Mouse (Mus musculus): ENCODE results near the gene Stx3. TPM values are rescaled to one million over a fixed set of nuclear protein-coding genes. Genes with fewer than 3 reads are reported as not detected.

The Stx3 gene
- polyA plus RNA-seq, 1 experiment from 2014 or later, result 9.8 TPM

GRCm38 (mm10) chr19:11817586-11817985, 1.6 kb downstream of the Stx3 start:
- peak; percentile 12 for DNase-seq (ENCODE audit: low spot score)
- no peaks in the 10 kb centered on the region for H3K36me3 ChIP-seq (replicated peaks)
- H3K27ac ChIP-seq (replicated peaks), result no peak overlapping the region
- peaks cover 57% of the 10 kb centered on the region for H3K27me3 ChIP-seq (replicated peaks; ENCODE audit: low read depth, poor library complexity, severe bottlenecking)
- no peaks in the 10 kb centered on the region for H3K9me3 ChIP-seq
- peak overlapping the region; percentile 77 for H3K4me3 ChIP-seq
- 6% methylated on average over 5 of the region's 5 CpGs for WGBS
- peaks cover 24% of the 10 kb centered on the region for H3K4me1 ChIP-seq

GRCm38 (mm10) chr19:11816706-11817105, 2.5 kb downstream of the Stx3 start:
- Histone ChIP-seq H3K27me3 (replicated peaks; ENCODE audit: low read depth, poor library complexity, severe bottlenecking) (peaks cover 57% of the 10 kb centered on the region), H3K9me3 (no peaks in the 10 kb centered on the region), H3K4me3 (no peak overlapping the region), H3K27ac (replicated peaks) (no peak overlapping the region), H3K4me1 (peaks cover 30% of the 10 kb centered on the region), H3K36me3 (replicated peaks) (no peaks in the 10 kb centered on the region)
- 50% methylated on average over 6 of the region's 6 CpGs for WGBS
- DNase-seq (ENCODE audit: low spot score), result no peak

- peaks cover 51% of the 10 kb centered on the region for H3K27me3 ChIP-seq (replicated peaks; ENCODE audit: low read depth, poor library complexity, severe bottlenecking)
- H3K27ac ChIP-seq (replicated peaks), result no peak overlapping the region
- peaks cover 31% of the 10 kb centered on the region for H3K4me1 ChIP-seq
These were observed 4.4 kb downstream of the Stx3 start for GRCm38 (mm10) chr19:11814742-11815333.

GRCm38 (mm10) chr19:11813649-11814048, 5.6 kb downstream of the Stx3 start:
- peaks cover 24% of the 10 kb centered on the region for H3K4me1 ChIP-seq
- H3K9me3 ChIP-seq, result no peaks in the 10 kb centered on the region
- H3K36me3 ChIP-seq (replicated peaks), result no peaks in the 10 kb centered on the region
- H3K27me3 ChIP-seq (replicated peaks; ENCODE audit: low read depth, poor library complexity, severe bottlenecking), result peaks cover 39% of the 10 kb centered on the region
- peak overlapping the region; percentile 35; the same call in 1 of the 2 replicates for H3K27ac ChIP-seq (replicated peaks)
- 4% methylated on average over 8 of the region's 8 CpGs for WGBS
- peak; percentile 24 for DNase-seq (ENCODE audit: low spot score)
- no peak overlapping the region for H3K4me3 ChIP-seq

More at GRCm38 (mm10) chr19:11814742-11815333, 4.4 kb downstream of the Stx3 start:
- WGBS, result 82% methylated on average over 6 of the region's 6 CpGs
- Histone ChIP-seq H3K4me3 (no peak overlapping the region), H3K9me3 (no peaks in the 10 kb centered on the region), H3K36me3 (replicated peaks) (no peaks in the 10 kb centered on the region)
- DNase-seq (ENCODE audit: low spot score), result no peak

- no peak for DNase-seq (ENCODE audit: low spot score)
- 80% methylated on average over 4 of the region's 4 CpGs for WGBS
- no peak overlapping the region for H3K27ac ChIP-seq (replicated peaks)
- H3K4me3 ChIP-seq, result no peak overlapping the region
- H3K27me3 ChIP-seq (replicated peaks; ENCODE audit: low read depth, poor library complexity, severe bottlenecking), result peaks cover 34% of the 10 kb centered on the region
- H3K9me3 ChIP-seq, result no peaks in the 10 kb centered on the region
- H3K36me3 ChIP-seq (replicated peaks), result no peaks in the 10 kb centered on the region
- H3K4me1 ChIP-seq, result peaks cover 19% of the 10 kb centered on the region
These were observed 6.1 kb downstream of the Stx3 start for GRCm38 (mm10) chr19:11813136-11813535.

GRCm38 (mm10) chr19:11811688-11812365, 7.4 kb downstream of the Stx3 start:
- H3K27me3 ChIP-seq (replicated peaks; ENCODE audit: low read depth, poor library complexity, severe bottlenecking), result peaks cover 21% of the 10 kb centered on the region
- peak; percentile 42 for DNase-seq (ENCODE audit: low spot score)
- H3K4me3 ChIP-seq, result no peak overlapping the region
- no peak overlapping the region for H3K27ac ChIP-seq (replicated peaks)
- 47% methylated on average over 5 of the region's 5 CpGs for WGBS
- H3K4me1 ChIP-seq, result peaks cover 16% of the 10 kb centered on the region
- H3K36me3 ChIP-seq (replicated peaks), result no peaks in the 10 kb centered on the region
- H3K9me3 ChIP-seq, result no peaks in the 10 kb centered on the region

GRCm38 (mm10) chr19:11810856-11811255, 8.3 kb downstream of the Stx3 start:
- Histone ChIP-seq H3K4me3 (no peak overlapping the region), H3K9me3 (no peaks in the 10 kb centered on the region), H3K4me1 (peaks cover 16% of the 10 kb centered on the region), H3K36me3 (replicated peaks) (no peaks in the 10 kb centered on the region), H3K27ac (replicated peaks) (no peak overlapping the region), H3K27me3 (replicated peaks; ENCODE audit: low read depth, poor library complexity, severe bottlenecking) (peaks cover 12% of the 10 kb centered on the region)
- WGBS, result 81% methylated on average over 1 of the region's 1 CpGs
- no peak for DNase-seq (ENCODE audit: low spot score)

GRCm38 (mm10) chr19:11810003-11810758, 9.0 kb downstream of the Stx3 start:
- Histone ChIP-seq H3K36me3 (replicated peaks) (no peaks in the 10 kb centered on the region), H3K27me3 (replicated peaks; ENCODE audit: low read depth, poor library complexity, severe bottlenecking) (peaks cover 5% of the 10 kb centered on the region), H3K9me3 (no peaks in the 10 kb centered on the region), H3K4me3 (no peak overlapping the region), H3K27ac (replicated peaks) (no peak overlapping the region), H3K4me1 (peaks cover 16% of the 10 kb centered on the region)
- DNase-seq (ENCODE audit: low spot score), result no peak
- WGBS, result 87% methylated on average over 5 of the region's 5 CpGs

- H3K27me3 ChIP-seq (replicated peaks; ENCODE audit: low read depth, poor library complexity, severe bottlenecking), result no peaks in the 10 kb centered on the region
- no peak overlapping the region for H3K27ac ChIP-seq (replicated peaks)
- H3K4me3 ChIP-seq, result no peak overlapping the region
- no peaks in the 10 kb centered on the region for H3K9me3 ChIP-seq
- WGBS, result 91% methylated on average over 2 of the region's 2 CpGs
- H3K4me1 ChIP-seq, result peaks cover 10% of the 10 kb centered on the region
- H3K36me3 ChIP-seq (replicated peaks), result no peaks in the 10 kb centered on the region
- no peak for DNase-seq (ENCODE audit: low spot score)
These were observed 10.8 kb downstream of the Stx3 start for GRCm38 (mm10) chr19:11808452-11808851.

- no peak for DNase-seq (ENCODE audit: low spot score)
- H3K36me3 ChIP-seq (replicated peaks), result no peaks in the 10 kb centered on the region
- 41% methylated on average over 6 of the region's 6 CpGs for WGBS
- peaks cover 10% of the 10 kb centered on the region for H3K4me1 ChIP-seq
- H3K9me3 ChIP-seq, result no peaks in the 10 kb centered on the region
- no peak overlapping the region for H3K4me3 ChIP-seq
- no peaks in the 10 kb centered on the region for H3K27me3 ChIP-seq (replicated peaks; ENCODE audit: low read depth, poor library complexity, severe bottlenecking)
- H3K27ac ChIP-seq (replicated peaks), result no peak overlapping the region
These were observed 11.4 kb downstream of the Stx3 start for GRCm38 (mm10) chr19:11807822-11808221.

GRCm38 (mm10) chr19:11807251-11807650, 12.0 kb downstream of the Stx3 start:
- H3K4me1 ChIP-seq, result peaks cover 8% of the 10 kb centered on the region
- H3K27ac ChIP-seq (replicated peaks), result no peak overlapping the region
- no peaks in the 10 kb centered on the region for H3K36me3 ChIP-seq (replicated peaks)
- no peak for DNase-seq (ENCODE audit: low spot score)
- H3K9me3 ChIP-seq, result no peaks in the 10 kb centered on the region
- H3K4me3 ChIP-seq, result no peak overlapping the region
- WGBS, result 69% methylated on average over 2 of the region's 2 CpGs
- no peaks in the 10 kb centered on the region for H3K27me3 ChIP-seq (replicated peaks; ENCODE audit: low read depth, poor library complexity, severe bottlenecking)

GRCm38 (mm10) chr19:11804423-11804822, 14.8 kb downstream of the Stx3 start:
- H3K4me3 ChIP-seq, result no peak overlapping the region
- no peaks in the 10 kb centered on the region for H3K36me3 ChIP-seq (replicated peaks)
- H3K27me3 ChIP-seq (replicated peaks; ENCODE audit: low read depth, poor library complexity, severe bottlenecking), result no peaks in the 10 kb centered on the region
- H3K9me3 ChIP-seq, result 0 out of 2 replicates have a peak, but pooled peaks cover 4% of the 10 kb centered on the region
- 71% methylated on average over 1 of the region's 1 CpGs for WGBS
- H3K4me1 ChIP-seq, result no peaks in the 10 kb centered on the region
- DNase-seq (ENCODE audit: low spot score), result no peak
- H3K27ac ChIP-seq (replicated peaks), result no peak overlapping the region

Data from embryonic facial prominence, embryonic 10.5 days (tissue).